Mouse (Mus musculus): ENCODE results near the gene Ptpn14. TPM values are rescaled to one million over a fixed set of nuclear protein-coding genes. Genes with fewer than 3 reads are reported as not detected.

Ptpn14 gene
- polyA plus RNA-seq, 1 experiment = 17.8 TPM

DNA sequence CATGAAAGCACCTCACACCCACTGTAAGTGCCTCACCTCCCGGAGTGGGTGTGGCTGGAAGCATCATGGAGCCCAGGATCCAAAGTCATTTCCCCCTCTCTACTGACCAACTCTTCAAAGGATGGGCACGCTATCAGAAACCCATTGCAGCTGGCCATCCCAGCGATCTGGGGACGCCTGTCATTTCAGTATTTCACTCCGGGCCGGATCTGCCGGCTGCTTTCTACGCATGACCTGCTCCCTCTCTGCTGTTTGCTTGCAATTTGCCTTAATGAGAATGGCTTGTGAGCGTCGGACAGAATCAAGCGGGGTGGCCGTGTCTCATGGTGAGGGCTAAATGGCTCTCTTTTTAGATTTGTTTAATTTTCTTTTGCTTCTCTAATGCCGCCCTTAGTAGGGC is 106.1 kb downstream of the Ptpn14 start:
- no peak overlapping the region for H3K4me3 ChIP-seq (ENCODE audit: control insufficient read depth, insufficient read depth, low read length)
- no peaks in the 10 kb centered on the region for H3K27me3 ChIP-seq (ENCODE audit: control insufficient read depth, insufficient read depth, low read length)
- no peak for DNase-seq
- WGBS = 95% methylated on average over 13 of the region's 13 CpGs
- TF ChIP-seq POLR2A (IDR thresholded peaks at IDR 0.05; ENCODE audit: control insufficient read depth, extremely low read depth, insufficient read depth, low read length, poor library complexity) (no peak), CTCF (IDR thresholded peaks at IDR 0.05; ENCODE audit: borderline replicate concordance, control insufficient read depth, extremely low read depth, insufficient read depth, low read length, poor library complexity) (no peak)
- no peaks in the 10 kb centered on the region for H3K36me3 ChIP-seq (ENCODE audit: control insufficient read depth, insufficient read depth, low read length)
- peaks cover 49% of the 10 kb centered on the region for H3K4me1 ChIP-seq (replicated peaks; ENCODE audit: control insufficient read depth, insufficient read depth, low read length)
- no peak overlapping the region for H3K27ac ChIP-seq (ENCODE audit: control insufficient read depth, insufficient read depth, low read length)

GRCm38 (mm10) chr1:189846319-189846718 is 118.3 kb downstream of the Ptpn14 start:
- H3K4me3 ChIP-seq (ENCODE audit: control insufficient read depth, insufficient read depth, low read length) = no peak overlapping the region
- TF ChIP-seq POLR2A (IDR thresholded peaks at IDR 0.05; ENCODE audit: control insufficient read depth, extremely low read depth, insufficient read depth, low read length, poor library complexity) = no peak
- H3K4me1 ChIP-seq (replicated peaks; ENCODE audit: control insufficient read depth, insufficient read depth, low read length) = no peaks in the 10 kb centered on the region
- WGBS = 95% methylated on average over 2 of the region's 2 CpGs
- no peaks in the 10 kb centered on the region for H3K27me3 ChIP-seq (ENCODE audit: control insufficient read depth, insufficient read depth, low read length)
- H3K36me3 ChIP-seq (ENCODE audit: control insufficient read depth, insufficient read depth, low read length) = peaks cover 11% of the 10 kb centered on the region; the same call in 1 of the 2 replicates
- no peak overlapping the region for H3K27ac ChIP-seq (ENCODE audit: control insufficient read depth, insufficient read depth, low read length)
- DNase-seq = no peak

DNA sequence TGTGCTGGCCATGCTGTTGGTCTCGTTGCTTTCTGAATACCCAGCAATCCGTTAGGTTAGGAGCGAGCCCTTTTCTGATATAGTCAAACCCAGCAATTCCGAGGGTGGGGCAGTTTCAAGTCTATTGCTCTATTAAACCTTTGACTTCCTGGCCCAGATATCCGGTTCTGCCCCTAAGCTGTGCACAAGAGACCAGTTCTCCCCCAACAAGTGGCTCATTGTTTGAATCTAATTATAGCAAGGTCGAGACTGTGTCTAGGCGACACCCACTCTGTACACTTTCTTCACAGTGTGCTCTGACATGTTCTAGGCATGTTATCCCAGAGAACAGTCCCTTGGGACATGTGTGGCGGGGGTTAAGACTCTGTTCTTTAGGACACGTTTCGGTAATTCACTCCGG is 121.5 kb downstream of the Ptpn14 start:
- DNase-seq = no peak
- H3K36me3 ChIP-seq (ENCODE audit: control insufficient read depth, insufficient read depth, low read length) = peaks cover 11% of the 10 kb centered on the region; the same call in 1 of the 2 replicates
- 94% methylated on average over 11 of the region's 11 CpGs for WGBS
- H3K4me3 ChIP-seq (ENCODE audit: control insufficient read depth, insufficient read depth, low read length) = no peak overlapping the region
- no peak overlapping the region for H3K27ac ChIP-seq (ENCODE audit: control insufficient read depth, insufficient read depth, low read length)
- no peaks in the 10 kb centered on the region for H3K27me3 ChIP-seq (ENCODE audit: control insufficient read depth, insufficient read depth, low read length)
- peaks cover under 1% of the 10 kb centered on the region; the same call in 1 of the 2 replicates for H3K4me1 ChIP-seq (replicated peaks; ENCODE audit: control insufficient read depth, insufficient read depth, low read length)
- TF ChIP-seq CTCF (IDR thresholded peaks at IDR 0.05; ENCODE audit: borderline replicate concordance, control insufficient read depth, extremely low read depth, insufficient read depth, low read length, poor library complexity) = no peak
- no peak for TF ChIP-seq POLR2A (IDR thresholded peaks at IDR 0.05; ENCODE audit: control insufficient read depth, extremely low read depth, insufficient read depth, low read length, poor library complexity)

DNA sequence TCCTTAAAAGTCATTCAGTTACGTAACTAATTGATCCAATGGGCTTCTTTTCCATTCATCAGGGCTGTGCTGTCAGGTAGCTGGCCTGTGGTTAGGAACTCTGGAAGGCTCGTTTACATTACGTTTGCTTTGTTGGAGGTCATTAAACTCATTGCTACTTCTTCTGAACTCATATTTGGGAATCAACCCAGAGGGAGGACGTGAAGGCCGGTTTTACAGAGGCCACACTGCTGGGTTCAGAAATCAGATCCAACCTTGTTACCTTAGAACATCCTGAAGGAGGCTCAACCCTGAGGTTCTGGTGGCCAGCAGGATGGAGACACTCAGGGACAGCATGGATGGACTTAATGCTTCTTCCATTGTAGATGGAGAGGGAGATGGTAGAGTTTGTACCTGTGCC is 124.0 kb downstream of the Ptpn14 start:
- H3K36me3 ChIP-seq (ENCODE audit: control insufficient read depth, insufficient read depth, low read length) = peaks cover 11% of the 10 kb centered on the region; the same call in 1 of the 2 replicates
- WGBS = 93% methylated on average over 5 of the region's 5 CpGs
- no peak for DNase-seq

DNA sequence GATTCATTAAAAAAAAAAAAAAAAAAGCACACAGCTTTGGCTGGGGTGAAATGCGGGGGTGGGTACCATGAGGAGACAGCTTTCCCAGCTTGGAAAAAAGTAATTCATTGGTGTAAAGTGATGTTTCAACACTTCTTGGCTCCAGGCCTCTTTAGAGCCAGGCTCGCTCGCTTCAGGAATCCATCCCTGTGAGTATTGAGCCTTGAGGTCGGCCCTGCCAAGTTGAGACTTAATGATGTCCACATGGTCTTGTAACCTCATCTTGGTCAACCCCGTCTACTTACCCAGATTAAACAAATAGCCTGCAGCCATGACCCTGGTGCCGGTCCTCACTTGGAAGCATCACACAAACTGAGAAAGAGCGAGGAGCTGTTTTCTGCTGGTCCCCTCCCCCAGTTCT is 124.4 kb downstream of the Ptpn14 start:
- H3K27ac ChIP-seq (ENCODE audit: control insufficient read depth, insufficient read depth, low read length) = no peak overlapping the region
- peaks cover 18% of the 10 kb centered on the region for H3K4me1 ChIP-seq (replicated peaks; ENCODE audit: control insufficient read depth, insufficient read depth, low read length)
- no peak for DNase-seq
- TF ChIP-seq POLR2A (IDR thresholded peaks at IDR 0.05; ENCODE audit: control insufficient read depth, extremely low read depth, insufficient read depth, low read length, poor library complexity) = no peak
- no peak for TF ChIP-seq CTCF (IDR thresholded peaks at IDR 0.05; ENCODE audit: borderline replicate concordance, control insufficient read depth, extremely low read depth, insufficient read depth, low read length, poor library complexity)
- WGBS = 93% methylated on average over 7 of the region's 7 CpGs
- H3K27me3 ChIP-seq (ENCODE audit: control insufficient read depth, insufficient read depth, low read length) = no peaks in the 10 kb centered on the region
- H3K36me3 ChIP-seq (ENCODE audit: control insufficient read depth, insufficient read depth, low read length) = peaks cover 11% of the 10 kb centered on the region; the same call in 1 of the 2 replicates
- no peak overlapping the region for H3K4me3 ChIP-seq (ENCODE audit: control insufficient read depth, insufficient read depth, low read length)

More for the DNA sequence above, 124.0 kb downstream of the Ptpn14 start:
- Histone ChIP-seq H3K4me3 (ENCODE audit: control insufficient read depth, insufficient read depth, low read length) (no peak overlapping the region), H3K27ac (ENCODE audit: control insufficient read depth, insufficient read depth, low read length) (no peak overlapping the region), H3K4me1 (replicated peaks; ENCODE audit: control insufficient read depth, insufficient read depth, low read length) (peaks cover 18% of the 10 kb centered on the region), H3K27me3 (ENCODE audit: control insufficient read depth, insufficient read depth, low read length) (no peaks in the 10 kb centered on the region)
- TF ChIP-seq CTCF (IDR thresholded peaks at IDR 0.05; ENCODE audit: borderline replicate concordance, control insufficient read depth, extremely low read depth, insufficient read depth, low read length, poor library complexity) = no peak
- no peak for TF ChIP-seq POLR2A (IDR thresholded peaks at IDR 0.05; ENCODE audit: control insufficient read depth, extremely low read depth, insufficient read depth, low read length, poor library complexity)

DNA sequence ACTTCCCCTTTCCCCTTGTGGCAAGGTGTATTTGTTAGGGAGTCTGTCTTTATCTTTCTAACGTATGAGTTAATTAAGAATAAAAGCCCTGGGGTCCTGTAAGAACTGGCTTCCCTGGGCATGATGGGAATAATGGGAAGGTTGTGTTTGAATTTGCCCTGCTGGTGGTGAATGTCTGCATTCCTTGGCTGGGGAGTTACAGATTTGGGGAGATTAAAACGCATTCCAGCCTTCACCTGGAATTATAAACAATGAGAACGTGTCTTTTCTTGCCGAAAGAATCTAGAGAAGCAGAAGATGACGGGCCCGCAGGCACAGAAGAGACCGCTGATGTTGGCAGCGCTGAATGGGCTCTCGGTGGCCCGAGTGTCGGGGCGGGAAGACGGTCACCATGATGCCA is 126.6 kb downstream of the Ptpn14 start:
- H3K4me3 ChIP-seq (ENCODE audit: control insufficient read depth, insufficient read depth, low read length) = no peak overlapping the region
- 93% methylated on average over 13 of the region's 13 CpGs for WGBS
- peaks cover 29% of the 10 kb centered on the region for H3K4me1 ChIP-seq (replicated peaks; ENCODE audit: control insufficient read depth, insufficient read depth, low read length)
- no peak overlapping the region for H3K27ac ChIP-seq (ENCODE audit: control insufficient read depth, insufficient read depth, low read length)
- no peak for TF ChIP-seq CTCF (IDR thresholded peaks at IDR 0.05; ENCODE audit: borderline replicate concordance, control insufficient read depth, extremely low read depth, insufficient read depth, low read length, poor library complexity)
- TF ChIP-seq POLR2A (IDR thresholded peaks at IDR 0.05; ENCODE audit: control insufficient read depth, extremely low read depth, insufficient read depth, low read length, poor library complexity) = no peak
- H3K27me3 ChIP-seq (ENCODE audit: control insufficient read depth, insufficient read depth, low read length) = no peaks in the 10 kb centered on the region
- H3K36me3 ChIP-seq (ENCODE audit: control insufficient read depth, insufficient read depth, low read length) = peaks cover 11% of the 10 kb centered on the region; the same call in 1 of the 2 replicates
- no peak for DNase-seq

GRCm38 (mm10) chr1:189855739-189856138 is 127.7 kb downstream of the Ptpn14 start:
- no peak overlapping the region for H3K4me3 ChIP-seq (ENCODE audit: control insufficient read depth, insufficient read depth, low read length)
- no peak for DNase-seq
- no peaks in the 10 kb centered on the region for H3K27me3 ChIP-seq (ENCODE audit: control insufficient read depth, insufficient read depth, low read length)
- peaks cover 36% of the 10 kb centered on the region for H3K4me1 ChIP-seq (replicated peaks; ENCODE audit: control insufficient read depth, insufficient read depth, low read length)
- H3K36me3 ChIP-seq (ENCODE audit: control insufficient read depth, insufficient read depth, low read length) = peaks cover 3% of the 10 kb centered on the region; the same call in 1 of the 2 replicates
- H3K27ac ChIP-seq (ENCODE audit: control insufficient read depth, insufficient read depth, low read length) = peak overlapping the region; percentile 11; the same call in 1 of the 2 replicates
- TF ChIP-seq POLR2A (IDR thresholded peaks at IDR 0.05; ENCODE audit: control insufficient read depth, extremely low read depth, insufficient read depth, low read length, poor library complexity) (no peak), CTCF (IDR thresholded peaks at IDR 0.05; ENCODE audit: borderline replicate concordance, control insufficient read depth, extremely low read depth, insufficient read depth, low read length, poor library complexity) (no peak)
- WGBS = 6% methylated on average over 5 of the region's 5 CpGs

Measured in thymus, adult 2 months (tissue).